Mouse (Mus musculus) heart, embryonic 16.5 days (tissue): ENCODE data around the gene Wdr6. TPM values are rescaled to one million over a fixed set of nuclear protein-coding genes. Genes with fewer than 3 reads are reported as not detected.

ENCODE experiments used
- ATAC-seq: fragments of 200-750 bp; cut with Nextera tagmentation; replicated peaks from 2 replicates; pipeline ENCODE4 v1.8.0; 2017; ENCODE audit warnings: moderate number of reproducible peaks; ENCODE audit not compliant: insufficient read depth, low FRiP score; ENCODE audit errors: extremely low read depth
- H3K27ac ChIP-seq: fragments of 300-500 bp; sonication (generic); 2 replicates; pipeline ENCODE4 v1.5.1; 2014; ENCODE audit warnings: mild to moderate bottlenecking, low read length, control low read depth, moderate library complexity
- H3K27me3 ChIP-seq: fragments of 300-500 bp; sonication (generic); 2 replicates; pipeline ENCODE4 v1.6.1; 2014; ENCODE audit warnings: low read length, mixed read lengths; ENCODE audit not compliant: control insufficient read depth, insufficient read depth
- H3K36me3 ChIP-seq: fragments of 300-500 bp; sonication (generic); 2 replicates; pipeline ENCODE4 v1.6.1; 2014; ENCODE audit not compliant: control insufficient read depth, insufficient read depth
- H3K4me1 ChIP-seq: fragments of 300-500 bp; sonication (generic); 2 replicates; pipeline ENCODE4 v1.6.1; 2014; ENCODE audit warnings: low read length, mixed read lengths; ENCODE audit not compliant: control insufficient read depth, insufficient read depth
- H3K4me2 ChIP-seq: fragments of 300-500 bp; sonication (generic); 2 replicates; pipeline ENCODE4 v1.6.1; 2014; ENCODE audit warnings: low read depth, mild to moderate bottlenecking, control low read depth, low read length
- H3K4me3 ChIP-seq: fragments of 300-500 bp; sonication (generic); 2 replicates; pipeline ENCODE4 v1.5.1; 2014; ENCODE audit warnings: mild to moderate bottlenecking, control low read depth, low read length
- H3K9ac ChIP-seq: fragments of 300-500 bp; sonication (generic); 2 replicates; pipeline ENCODE4 v1.6.1; 2014; ENCODE audit warnings: low read length, control low read depth
- H3K9me3 ChIP-seq: fragments of 300-500 bp; sonication (generic); replicated peaks from 2 replicates; pipeline ENCODE4 v1.6.1; 2016; ENCODE audit warnings: low read length; ENCODE audit not compliant: control insufficient read depth
- WGBS: fragments of 180-500 bp; shearing (Covaris S2); extraction: QIAGEN DNeasy Blood & Tissue Kit; methylation state at CpG from one replicate; pipeline ENCODE4 v1.1.7; 2014; 5-methylcytosine and 5-hydroxymethylcytosine counted together
- polyA plus RNA-seq: library from polyadenylated mRNA; unstranded; fragments of >200 nt; fragmentation: Nextera tagmentation; extraction: Ambion mirVana; gene quantifications from 2 replicates; pipeline ENCODE4 v1.2.1, GENCODE M21; 2015

Gene Wdr6
- polyA plus RNA-seq, 1 experiment from 2014 or later: 48.3 TPM

GRCm38 (mm10) chr9:108599021-108599566 is 20.6 kb upstream of the Wdr6 start:
- Histone ChIP-seq H3K9ac (no peak overlapping the region), H3K27ac (no peak overlapping the region), H3K4me1 (peaks cover 20% of the 10 kb centered on the region), H3K9me3 (no peaks in the 10 kb centered on the region), H3K36me3 (peaks cover 14% of the 10 kb centered on the region), H3K27me3 (no peaks in the 10 kb centered on the region), H3K4me3 (no peak overlapping the region), H3K4me2 (no peak overlapping the region)
- ATAC-seq: no peak
- 73% methylated on average over 4 of the region's 4 CpGs for WGBS

DNA sequence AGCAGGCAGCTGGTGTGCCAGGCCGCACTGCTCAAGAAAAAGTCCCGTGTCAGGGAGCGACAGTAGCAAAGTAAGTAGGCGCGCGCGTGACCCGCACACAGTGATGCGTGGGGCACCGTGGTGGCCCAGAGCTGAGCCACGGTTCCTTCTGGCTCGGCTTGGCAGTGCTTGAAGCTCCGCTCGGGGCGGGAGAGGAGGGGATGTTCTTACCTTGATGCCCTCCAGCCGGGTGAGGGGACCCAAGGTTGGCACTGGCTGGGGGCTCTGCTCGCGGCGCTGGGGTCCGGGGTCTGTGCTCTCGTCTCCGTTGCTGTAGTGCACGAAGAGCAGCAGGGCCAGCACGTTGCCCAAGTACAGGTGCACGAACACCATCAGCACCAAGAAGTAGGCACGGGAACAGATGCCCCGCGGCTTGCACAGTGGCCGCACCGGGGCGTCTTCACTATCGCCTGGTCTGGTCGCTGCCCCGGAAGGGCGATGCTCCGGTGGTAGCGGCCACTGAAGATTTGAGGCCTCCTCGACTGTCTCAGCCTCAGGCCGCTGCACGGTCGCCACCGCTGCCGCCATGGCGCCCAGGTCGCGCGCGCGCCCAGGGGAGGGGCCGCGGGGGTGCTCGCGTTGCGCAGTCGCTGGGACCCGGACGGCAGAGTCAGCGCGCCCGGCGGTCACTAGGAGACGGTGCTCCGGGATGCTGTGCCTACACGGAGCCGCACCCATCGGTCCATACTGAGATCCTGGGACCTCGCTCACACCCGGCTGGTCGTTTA is 18.6 kb upstream of the Wdr6 start, which contains the start of gene P4htm:
Gene P4htm, minus strand, starts transcription at position 670 of the 767 bp plus-strand sequence.
- ATAC-seq: peak; percentile 77
- H3K27me3 ChIP-seq: no peaks in the 10 kb centered on the region
- peak within 1 kb of the TSS; percentile 88 for H3K4me3 ChIP-seq
- peak within 1 kb of the TSS; percentile 89 for H3K9ac ChIP-seq
- no peaks in the 10 kb centered on the region for H3K9me3 ChIP-seq
- H3K27ac ChIP-seq: peak within 1 kb of the TSS; percentile 79
- peaks cover 18% of the 10 kb centered on the region for H3K4me1 ChIP-seq
- peak within 1 kb of the TSS; percentile 86 for H3K4me2 ChIP-seq
- 0 out of 2 replicates have a peak, but pooled peaks cover 3% of the 10 kb centered on the region for H3K36me3 ChIP-seq
- 2% methylated on average over 69 of the region's 69 CpGs for WGBS

DNA sequence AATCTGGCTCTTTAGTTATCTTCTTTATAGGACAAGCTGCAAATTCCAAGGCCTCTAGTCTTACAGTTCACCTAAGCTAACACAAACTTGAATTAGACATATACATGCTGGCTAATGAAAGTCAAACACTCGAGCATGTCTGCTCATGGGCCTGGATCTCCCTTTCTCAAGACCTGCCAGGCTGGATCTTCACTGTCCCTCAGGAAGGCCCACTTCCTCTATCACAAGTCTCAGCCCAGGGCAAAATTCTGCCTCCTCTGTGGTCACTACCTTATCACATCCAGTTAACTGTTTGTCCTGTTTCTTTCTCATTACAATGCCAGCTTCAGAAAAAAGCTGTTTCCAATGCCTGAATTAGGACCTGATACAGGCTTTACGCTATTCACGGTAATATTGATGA is 15.8 kb upstream of the Wdr6 start:
- H3K4me1 ChIP-seq: peaks cover 14% of the 10 kb centered on the region
- H3K4me3 ChIP-seq: no peak overlapping the region
- peaks cover 3% of the 10 kb centered on the region; the same call in 1 of the 2 replicates for H3K36me3 ChIP-seq
- peak overlapping the region; percentile 25 for H3K4me2 ChIP-seq
- peak overlapping the region; percentile 87 for H3K27ac ChIP-seq
- no peaks in the 10 kb centered on the region for H3K27me3 ChIP-seq
- ATAC-seq: no peak
- 31% methylated on average over 3 of the region's 3 CpGs for WGBS
- H3K9ac ChIP-seq: 0 out of 2 replicates have a peak overlapping the region, but pooled peaks have one; percentile 7
- no peaks in the 10 kb centered on the region for H3K9me3 ChIP-seq

DNA sequence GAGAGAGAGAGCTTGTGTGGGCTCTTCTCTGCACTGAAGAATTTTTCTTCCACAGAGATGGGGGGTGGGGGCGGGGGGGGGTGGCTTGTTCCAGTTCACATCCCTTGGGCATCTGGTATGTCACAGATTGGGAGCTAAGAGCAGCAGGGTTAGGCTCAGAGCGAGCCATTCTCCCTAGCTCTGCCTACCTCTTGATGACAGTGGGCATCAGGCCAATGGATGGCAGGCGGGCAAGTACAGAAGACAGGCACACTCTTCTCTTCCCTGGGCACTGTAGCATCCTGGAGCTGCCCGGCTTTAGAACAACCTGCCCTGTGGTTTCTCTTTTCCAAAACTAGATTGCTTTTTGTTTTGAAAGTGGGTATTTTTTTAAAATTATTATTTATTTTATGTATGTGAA is 12.9 kb upstream of the Wdr6 start:
- peaks cover 32% of the 10 kb centered on the region for H3K4me1 ChIP-seq
- no peak for ATAC-seq

DNA sequence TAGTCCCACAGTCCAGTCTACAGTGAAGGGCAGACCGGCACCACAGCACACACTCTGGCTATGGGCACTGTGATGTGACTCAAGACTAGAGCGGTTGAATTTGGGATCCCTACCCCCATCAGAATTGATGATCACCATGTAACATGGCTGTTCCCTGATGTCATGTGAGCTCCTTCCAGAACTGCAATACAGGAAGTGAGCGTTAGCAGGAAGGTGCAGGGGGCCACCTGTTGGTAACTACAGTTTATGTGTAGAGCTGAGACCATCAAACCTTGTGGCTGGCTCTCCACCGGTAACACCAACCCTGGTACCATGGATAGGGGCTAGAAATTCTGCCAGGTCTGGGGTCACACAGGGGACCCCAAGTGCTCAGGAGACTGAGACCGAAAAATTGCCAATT is 10.7 kb upstream of the Wdr6 start:
- no peak overlapping the region for H3K4me2 ChIP-seq
- peaks cover 3% of the 10 kb centered on the region; the same call in 1 of the 2 replicates for H3K36me3 ChIP-seq
- no peaks in the 10 kb centered on the region for H3K9me3 ChIP-seq
- WGBS: 66% methylated on average over 5 of the region's 5 CpGs
- H3K27me3 ChIP-seq: no peaks in the 10 kb centered on the region
- no peak for ATAC-seq
- H3K4me1 ChIP-seq: peaks cover 30% of the 10 kb centered on the region
- H3K4me3 ChIP-seq: no peak overlapping the region
- peak overlapping the region; percentile 94 for H3K27ac ChIP-seq
- H3K9ac ChIP-seq: no peak overlapping the region

More for the DNA sequence above, 12.9 kb upstream of the Wdr6 start:
- 76% methylated on average over 4 of the region's 4 CpGs for WGBS
- no peak overlapping the region for H3K4me3 ChIP-seq
- H3K9me3 ChIP-seq: no peaks in the 10 kb centered on the region
- no peak overlapping the region for H3K9ac ChIP-seq
- peaks cover 3% of the 10 kb centered on the region; the same call in 1 of the 2 replicates for H3K36me3 ChIP-seq
- no peaks in the 10 kb centered on the region for H3K27me3 ChIP-seq
- no peak overlapping the region for H3K4me2 ChIP-seq
- no peak overlapping the region for H3K27ac ChIP-seq

- no peaks in the 10 kb centered on the region for H3K9me3 ChIP-seq
- peak overlapping the region; percentile 65 for H3K4me2 ChIP-seq
- H3K4me1 ChIP-seq: peaks cover 36% of the 10 kb centered on the region
- peak overlapping the region; percentile 63 for H3K9ac ChIP-seq
- H3K36me3 ChIP-seq: no peaks in the 10 kb centered on the region; the same call in 1 of the 2 replicates
- peak; percentile 97 for ATAC-seq
- peak overlapping the region; percentile 94 for H3K27ac ChIP-seq
- peak overlapping the region; percentile 39 for H3K4me3 ChIP-seq
- H3K27me3 ChIP-seq: no peaks in the 10 kb centered on the region
- WGBS: 9% methylated on average over 14 of the region's 14 CpGs
These were observed 9.1 kb upstream of the Wdr6 start for GRCm38 (mm10) chr9:108587571-108588180.

- no peaks in the 10 kb centered on the region for H3K27me3 ChIP-seq
- no peaks in the 10 kb centered on the region for H3K9me3 ChIP-seq
- peaks cover 32% of the 10 kb centered on the region for H3K4me1 ChIP-seq
- peaks cover 9% of the 10 kb centered on the region; the same call in 1 of the 2 replicates for H3K36me3 ChIP-seq
- H3K9ac ChIP-seq: peak overlapping the region; percentile 90
- H3K4me3 ChIP-seq: peak overlapping the region; percentile 89; the same call in 1 of the 2 replicates
- H3K27ac ChIP-seq: peak overlapping the region; percentile 90
- 55% methylated on average over 5 of the region's 5 CpGs for WGBS
- no peak for ATAC-seq
- peak overlapping the region; percentile 79 for H3K4me2 ChIP-seq
These were observed 778 bp upstream of the Wdr6 start for GRCm38 (mm10) chr9:108579344-108579690.

DNA sequence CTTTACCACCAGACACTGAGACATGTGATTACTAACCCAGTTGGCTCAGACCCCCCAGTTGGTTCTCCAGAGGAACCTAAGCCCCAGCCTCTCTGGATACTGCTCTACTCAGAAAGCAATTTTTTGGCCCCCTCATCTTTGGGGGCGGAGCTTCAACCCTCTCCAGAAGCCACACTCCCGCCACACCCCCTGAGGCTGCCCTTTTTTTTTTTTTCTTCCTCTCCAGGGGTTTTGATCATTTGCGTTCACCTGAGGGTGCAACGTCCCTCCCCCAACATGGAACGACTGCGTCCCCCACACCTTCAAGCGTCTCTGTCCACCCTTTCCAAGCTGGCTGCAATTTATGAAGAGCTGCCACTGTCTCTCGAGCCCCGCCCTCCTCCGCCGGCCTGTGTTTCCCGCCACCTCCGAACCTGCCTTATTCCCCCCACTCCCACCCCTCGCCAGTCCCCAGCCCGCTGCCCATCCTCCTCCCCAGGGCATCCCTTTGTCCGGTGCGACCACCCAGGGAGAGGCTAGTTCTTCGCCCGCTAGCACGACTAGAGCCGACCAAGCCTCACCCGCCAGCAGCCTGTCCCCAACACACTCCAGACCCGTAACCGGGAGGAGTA is 500 bp downstream of the Wdr6 start:
- H3K4me1 ChIP-seq: peaks cover 28% of the 10 kb centered on the region
- peak overlapping the region; percentile 90 for H3K27ac ChIP-seq
- no peaks in the 10 kb centered on the region for H3K27me3 ChIP-seq
- H3K9me3 ChIP-seq: no peaks in the 10 kb centered on the region
- no peak for ATAC-seq
- H3K36me3 ChIP-seq: peaks cover 14% of the 10 kb centered on the region
- WGBS: under 1% methylated on average over 24 of the region's 24 CpGs
- peak overlapping the region; percentile 79 for H3K4me2 ChIP-seq
- peak overlapping the region; percentile 90 for H3K9ac ChIP-seq
- H3K4me3 ChIP-seq: peak overlapping the region; percentile 89
